Mouse (Mus musculus): ENCODE measurements around the gene Tesk1. TPM values are rescaled to one million over a fixed set of nuclear protein-coding genes. Genes with fewer than 3 reads are reported as not detected.

Tesk1 gene
- polyA plus RNA-seq, 1 experiment, result 59.0 TPM

GRCm38 (mm10) chr4:43418973-43419656 lies 22.6 kb upstream of the Tesk1 start:
- TF ChIP-seq POLR2A (IDR thresholded peaks at IDR 0.05; ENCODE audit: low read depth, low read length) (no peak), CTCF (conservative IDR thresholded peaks at IDR 0.05; ENCODE audit: insufficient read depth, insufficient read length, low read depth, low read length) (0 out of 2 replicates have a peak, but pooled peaks have one; percentile 21)
- Histone ChIP-seq H3K36me3 (ENCODE audit: control insufficient read depth, insufficient read depth, low read length) (no peaks in the 10 kb centered on the region; the same call in 1 of the 2 replicates), H3K27me3 (replicated peaks; ENCODE audit: control insufficient read depth, insufficient read depth, low read length) (no peaks in the 10 kb centered on the region), H3K4me3 (ENCODE audit: insufficient read depth, low read depth, low read length) (no peak overlapping the region), H3K4me1 (ENCODE audit: control insufficient read depth, insufficient read depth, low read length) (peaks cover 14% of the 10 kb centered on the region), H3K27ac (ENCODE audit: insufficient read depth, low read depth, low read length) (peak overlapping the region; percentile 80)
- DNase-seq, result peak; percentile 82
- WGBS, result 20% methylated on average over 15 of the region's 15 CpGs

- WGBS, result 43% methylated on average over 9 of the region's 9 CpGs
- no peak overlapping the region for H3K4me3 ChIP-seq (ENCODE audit: insufficient read depth, low read depth, low read length)
- H3K27me3 ChIP-seq (replicated peaks; ENCODE audit: control insufficient read depth, insufficient read depth, low read length), result no peaks in the 10 kb centered on the region
- peaks cover 14% of the 10 kb centered on the region for H3K4me1 ChIP-seq (ENCODE audit: control insufficient read depth, insufficient read depth, low read length)
- peaks cover 3% of the 10 kb centered on the region; the same call in 1 of the 2 replicates for H3K36me3 ChIP-seq (ENCODE audit: control insufficient read depth, insufficient read depth, low read length)
- H3K27ac ChIP-seq (ENCODE audit: insufficient read depth, low read depth, low read length), result peak overlapping the region; percentile 80
- no peak for DNase-seq
- TF ChIP-seq CTCF (conservative IDR thresholded peaks at IDR 0.05; ENCODE audit: insufficient read depth, insufficient read length, low read depth, low read length), result no peak
- TF ChIP-seq POLR2A (IDR thresholded peaks at IDR 0.05; ENCODE audit: low read depth, low read length), result no peak
Observed at GRCm38 (mm10) chr4:43419801-43420281, 21.9 kb upstream of the Tesk1 start.

- peaks cover 14% of the 10 kb centered on the region for H3K4me1 ChIP-seq (ENCODE audit: control insufficient read depth, insufficient read depth, low read length)
- peak overlapping the region; percentile 80 for H3K27ac ChIP-seq (ENCODE audit: insufficient read depth, low read depth, low read length)
- peaks cover 5% of the 10 kb centered on the region; the same call in 1 of the 2 replicates for H3K36me3 ChIP-seq (ENCODE audit: control insufficient read depth, insufficient read depth, low read length)
- H3K27me3 ChIP-seq (replicated peaks; ENCODE audit: control insufficient read depth, insufficient read depth, low read length), result no peaks in the 10 kb centered on the region
- WGBS, result under 1% methylated on average over 6 of the region's 6 CpGs
- H3K4me3 ChIP-seq (ENCODE audit: insufficient read depth, low read depth, low read length), result no peak overlapping the region
- peak; percentile 91 for DNase-seq
- TF ChIP-seq CTCF (conservative IDR thresholded peaks at IDR 0.05; ENCODE audit: insufficient read depth, insufficient read length, low read depth, low read length) (peak; percentile 90), POLR2A (IDR thresholded peaks at IDR 0.05; ENCODE audit: low read depth, low read length) (no peak)
Observed at GRCm38 (mm10) chr4:43420305-43420704, 21.4 kb upstream of the Tesk1 start.

GRCm38 (mm10) chr4:43421632-43422240 lies 20.0 kb upstream of the Tesk1 start:
- DNase-seq, result no peak

GRCm38 (mm10) chr4:43423267-43423934 lies 18.3 kb upstream of the Tesk1 start:
- DNase-seq, result peak; percentile 92
- no peaks in the 10 kb centered on the region for H3K27me3 ChIP-seq (replicated peaks; ENCODE audit: control insufficient read depth, insufficient read depth, low read length)

More at GRCm38 (mm10) chr4:43421632-43422240, 20.0 kb upstream of the Tesk1 start:
- H3K27me3 ChIP-seq (replicated peaks; ENCODE audit: control insufficient read depth, insufficient read depth, low read length), result no peaks in the 10 kb centered on the region
- TF ChIP-seq CTCF (conservative IDR thresholded peaks at IDR 0.05; ENCODE audit: insufficient read depth, insufficient read length, low read depth, low read length) (no peak), POLR2A (IDR thresholded peaks at IDR 0.05; ENCODE audit: low read depth, low read length) (no peak)
- no peak overlapping the region for H3K27ac ChIP-seq (ENCODE audit: insufficient read depth, low read depth, low read length)
- 90% methylated on average over 28 of the region's 28 CpGs for WGBS
- H3K36me3 ChIP-seq (ENCODE audit: control insufficient read depth, insufficient read depth, low read length), result peaks cover 8% of the 10 kb centered on the region
- H3K4me1 ChIP-seq (ENCODE audit: control insufficient read depth, insufficient read depth, low read length), result peaks cover 14% of the 10 kb centered on the region
- no peak overlapping the region for H3K4me3 ChIP-seq (ENCODE audit: insufficient read depth, low read depth, low read length)

GRCm38 (mm10) chr4:43424072-43424471 lies 17.7 kb upstream of the Tesk1 start:
- peaks cover 8% of the 10 kb centered on the region for H3K36me3 ChIP-seq (ENCODE audit: control insufficient read depth, insufficient read depth, low read length)
- TF ChIP-seq CTCF (conservative IDR thresholded peaks at IDR 0.05; ENCODE audit: insufficient read depth, insufficient read length, low read depth, low read length) (no peak), POLR2A (IDR thresholded peaks at IDR 0.05; ENCODE audit: low read depth, low read length) (no peak)
- H3K27me3 ChIP-seq (replicated peaks; ENCODE audit: control insufficient read depth, insufficient read depth, low read length), result no peaks in the 10 kb centered on the region
- DNase-seq, result no peak
- H3K4me3 ChIP-seq (ENCODE audit: insufficient read depth, low read depth, low read length), result no peak overlapping the region
- peaks cover 8% of the 10 kb centered on the region for H3K4me1 ChIP-seq (ENCODE audit: control insufficient read depth, insufficient read depth, low read length)
- H3K27ac ChIP-seq (ENCODE audit: insufficient read depth, low read depth, low read length), result no peak overlapping the region
- WGBS, result 84% methylated on average over 9 of the region's 9 CpGs

More at GRCm38 (mm10) chr4:43423267-43423934, 18.3 kb upstream of the Tesk1 start:
- H3K4me1 ChIP-seq (ENCODE audit: control insufficient read depth, insufficient read depth, low read length), result peaks cover 8% of the 10 kb centered on the region
- peaks cover 8% of the 10 kb centered on the region for H3K36me3 ChIP-seq (ENCODE audit: control insufficient read depth, insufficient read depth, low read length)
- H3K27ac ChIP-seq (ENCODE audit: insufficient read depth, low read depth, low read length), result no peak overlapping the region
- H3K4me3 ChIP-seq (ENCODE audit: insufficient read depth, low read depth, low read length), result no peak overlapping the region
- TF ChIP-seq CTCF (conservative IDR thresholded peaks at IDR 0.05; ENCODE audit: insufficient read depth, insufficient read length, low read depth, low read length) (no peak), POLR2A (IDR thresholded peaks at IDR 0.05; ENCODE audit: low read depth, low read length) (no peak)
- 68% methylated on average over 20 of the region's 20 CpGs for WGBS

All from kidney, adult 2 months (tissue).